Comparison of ENCODE assay signal across 9 mouse cellular contexts in genomic region chr3:100463160-100463958, GRCm38 (mm10). TPM values are rescaled to one million over a fixed set of nuclear protein-coding genes. Genes with fewer than 3 reads are reported as not detected.
DNase-seq lines count a peak whose midpoint lies in the region; ATAC-seq and TF ChIP-seq lines count a peak whose summit lies in the region.
"Had no signal": no experiment of that assay in that cellular context is flagged by ENCODE, and none has a peak within 500 bp of the region (broad histone marks: within the 10 kb centered on the region; RNA-seq: fewer than 3 reads in every experiment).

No protein-coding gene starts in this region.

- H3K9ac ChIP-seq in intestine, embryonic 15.5 days = no peak overlapping the region
- H3K9ac ChIP-seq in intestine, postnatal 0 days (ENCODE audit: low read depth, low read length) = no peak overlapping the region
- no peak overlapping the region for H3K9ac ChIP-seq in embryonic facial prominence, embryonic 11.5 days (replicated peaks; ENCODE audit: low read length)
- H3K9ac ChIP-seq in hindbrain, embryonic 11.5 days (ENCODE audit: low read depth, low read length) = no peak overlapping the region
- no peak overlapping the region for H3K9ac ChIP-seq in midbrain, embryonic 16.5 days (ENCODE audit: low read depth, low read length)

- H3K27ac ChIP-seq in intestine, embryonic 15.5 days = no peak overlapping the region
- no peak overlapping the region for H3K27ac ChIP-seq in intestine, postnatal 0 days (ENCODE audit: low read depth, low read length)
- no peak overlapping the region for H3K27ac ChIP-seq in embryonic facial prominence, embryonic 11.5 days (replicated peaks; ENCODE audit: low read depth, low read length)
- H3K27ac ChIP-seq in hindbrain, embryonic 11.5 days (ENCODE audit: low read depth, low read length) = peak overlapping the region; percentile 7; the same call in 1 of the 2 replicates
- H3K27ac ChIP-seq in midbrain, embryonic 16.5 days (ENCODE audit: low read length) = no peak overlapping the region

- H3K27me3 ChIP-seq in intestine, embryonic 15.5 days (replicated peaks) = no peaks in the 10 kb centered on the region
- no peaks in the 10 kb centered on the region for H3K27me3 ChIP-seq in intestine, postnatal 0 days (replicated peaks; ENCODE audit: control insufficient read depth, insufficient read depth, low read length)
- H3K27me3 ChIP-seq in embryonic facial prominence, embryonic 11.5 days (ENCODE audit: control insufficient read depth, insufficient read depth, low read length) = no peaks in the 10 kb centered on the region
- no peaks in the 10 kb centered on the region for H3K27me3 ChIP-seq in hindbrain, embryonic 11.5 days (ENCODE audit: control insufficient read depth, insufficient read depth, low read length)
- H3K27me3 ChIP-seq in midbrain, embryonic 16.5 days (ENCODE audit: control insufficient read depth, insufficient read depth, low read depth, low read length) = no peaks in the 10 kb centered on the region

- no peaks in the 10 kb centered on the region; the same call in 1 of the 2 replicates for H3K9me3 ChIP-seq in intestine, embryonic 15.5 days
- no peaks in the 10 kb centered on the region for H3K9me3 ChIP-seq in intestine, postnatal 0 days (ENCODE audit: control insufficient read depth)
- no peaks in the 10 kb centered on the region for H3K9me3 ChIP-seq in embryonic facial prominence, embryonic 11.5 days (replicated peaks; ENCODE audit: control insufficient read depth, low read length)
- H3K9me3 ChIP-seq in hindbrain, embryonic 11.5 days (ENCODE audit: control insufficient read depth, low read length) = no peaks in the 10 kb centered on the region
- no peaks in the 10 kb centered on the region for H3K9me3 ChIP-seq in midbrain, embryonic 16.5 days (replicated peaks; ENCODE audit: control insufficient read depth, low read length, poor library complexity, severe bottlenecking)

- peak; percentile 45 for DNase-seq in embryonic facial prominence, embryonic 11.5 days (ENCODE audit: low spot score)
- DNase-seq in hindbrain, embryonic 11.5 days (ENCODE audit: low spot score) = peak; percentile 19
- DNase-seq in ovary, adult 18-20 months (ENCODE audit: low spot score) = no peak
- no peak for DNase-seq in right cerebral cortex, postnatal 10 days (ENCODE audit: low spot score in 2 of 2)

- TF ChIP-seq CTCF in intestine, postnatal 0 days (IDR thresholded peaks at IDR 0.05; ENCODE audit: low read depth) = no peak

- H3K4me3 ChIP-seq in intestine, embryonic 15.5 days (replicated peaks) = no peak overlapping the region
- H3K4me3 ChIP-seq in intestine, postnatal 0 days (ENCODE audit: low read depth, low read length) = no peak overlapping the region
- H3K4me3 ChIP-seq in embryonic facial prominence, embryonic 11.5 days (ENCODE audit: low read depth, low read length) = no peak overlapping the region
- H3K4me3 ChIP-seq in hindbrain, embryonic 11.5 days (ENCODE audit: low read depth, low read length) = no peak overlapping the region
- no peak overlapping the region for H3K4me3 ChIP-seq in midbrain, embryonic 16.5 days (ENCODE audit: low read depth, low read length)

- no peaks in the 10 kb centered on the region for H3K36me3 ChIP-seq in intestine, embryonic 15.5 days
- H3K36me3 ChIP-seq in intestine, postnatal 0 days (ENCODE audit: control insufficient read depth, insufficient read depth) = no peaks in the 10 kb centered on the region
- no peaks in the 10 kb centered on the region for H3K36me3 ChIP-seq in embryonic facial prominence, embryonic 11.5 days (replicated peaks; ENCODE audit: control insufficient read depth, insufficient read depth, low read depth, low read length)
- H3K36me3 ChIP-seq in hindbrain, embryonic 11.5 days (ENCODE audit: control insufficient read depth, insufficient read depth, low read length) = no peaks in the 10 kb centered on the region
- H3K36me3 ChIP-seq in midbrain, embryonic 16.5 days (ENCODE audit: control insufficient read depth, insufficient read depth, low read length) = no peaks in the 10 kb centered on the region

- no peak overlapping the region for H3K4me2 ChIP-seq in intestine, embryonic 15.5 days (replicated peaks)
- no peak overlapping the region for H3K4me2 ChIP-seq in intestine, postnatal 0 days (replicated peaks; ENCODE audit: low read depth)
- no peak overlapping the region; the same call in 1 of the 2 replicates for H3K4me2 ChIP-seq in embryonic facial prominence, embryonic 11.5 days (ENCODE audit: low read depth, low read length)
- H3K4me2 ChIP-seq in hindbrain, embryonic 11.5 days (replicated peaks; ENCODE audit: low read depth, low read length) = no peak overlapping the region
- H3K4me2 ChIP-seq in midbrain, embryonic 16.5 days (ENCODE audit: low read length) = no peak overlapping the region
- H3K4me2 ChIP-seq: liver, embryonic 11.5 days had no signal

- ATAC-seq in intestine, embryonic 15.5 days = peak; percentile 67
- no peak for ATAC-seq in intestine, postnatal 0 days
- ATAC-seq in embryonic facial prominence, embryonic 11.5 days (replicated peaks; ENCODE audit: insufficient number of reproducible peaks, low FRiP score, low TSS enrichment, low read depth) = peak; percentile 70
- peak; percentile 46; the same call in 1 of the 2 replicates for ATAC-seq in hindbrain, embryonic 11.5 days (ENCODE audit: low FRiP score)
- ATAC-seq in midbrain, embryonic 16.5 days = peak; percentile 70
- no peak for ATAC-seq in monocyte, adult 5-6 weeks (replicated peaks; ENCODE audit: insufficient number of reproducible peaks, low FRiP score, low TSS enrichment, poor library complexity, severe bottlenecking)

- H3K4me1 ChIP-seq in intestine, embryonic 15.5 days (replicated peaks) = peaks cover 12% of the 10 kb centered on the region; the same call in 1 of the 2 replicates
- H3K4me1 ChIP-seq in intestine, postnatal 0 days (replicated peaks; ENCODE audit: control insufficient read depth, insufficient read depth, low read length) = no peaks in the 10 kb centered on the region
- H3K4me1 ChIP-seq in embryonic facial prominence, embryonic 11.5 days (ENCODE audit: control insufficient read depth, insufficient read depth, low read length) = no peaks in the 10 kb centered on the region
- H3K4me1 ChIP-seq in hindbrain, embryonic 11.5 days (replicated peaks; ENCODE audit: control insufficient read depth, insufficient read depth, low read length) = 0 out of 2 replicates have a peak, but pooled peaks cover 3% of the 10 kb centered on the region
- H3K4me1 ChIP-seq in midbrain, embryonic 16.5 days (ENCODE audit: control insufficient read depth, insufficient read depth, low read length) = peaks cover 7% of the 10 kb centered on the region

- 35% methylated on average over 12 of the region's 12 CpGs for WGBS in intestine, embryonic 15.5 days
- WGBS in intestine, postnatal 0 days = 44% methylated on average over 12 of the region's 12 CpGs
- 14% methylated on average over 12 of the region's 12 CpGs for WGBS in embryonic facial prominence, embryonic 11.5 days
- 30% methylated on average over 12 of the region's 12 CpGs for WGBS in hindbrain, embryonic 11.5 days
- 18% methylated on average over 12 of the region's 12 CpGs for WGBS in midbrain, embryonic 16.5 days

RNA-seq across cellular contexts. Expression of gene Tent5c, which starts 25.8 kb away (rescaled TPM):
- 11.1 and 15.8 TPM in 2 replicates for polyA plus RNA-seq in intestine, embryonic 15.5 days (2015; fragmentation: Nextera tagmentation; extraction: Ambion mirVana)
- 1.8 TPM in 2 replicates for polyA plus RNA-seq in intestine, postnatal 0 days (2015; fragmentation: Nextera tagmentation; extraction: Ambion mirVana)
- polyA plus RNA-seq in embryonic facial prominence, embryonic 11.5 days (2014; fragmentation: Nextera tagmentation; extraction: Ambion mirVana) = 2.9 and 3.5 TPM in 2 replicates
- 2.7 and 3.0 TPM in 2 replicates for polyA plus RNA-seq in hindbrain, embryonic 11.5 days (2014; fragmentation: Nextera tagmentation; extraction: Ambion mirVana)
- 3.7 and 4.8 TPM in 2 replicates for polyA plus RNA-seq in midbrain, embryonic 16.5 days (2015; fragmentation: Nextera tagmentation; extraction: Ambion mirVana)
- total RNA-seq in monocyte, adult 5-6 weeks (2017) = 16.9 to 63.7 TPM (median 57.7 TPM) in 3 replicates

Comparison
In these comparisons a context has a peak if more than half of its experiments do, and no peak if none do; other contexts are left out.
1. ATAC-seq: peak in intestine, embryonic 15.5 days (single experiment), embryonic facial prominence, embryonic 11.5 days (single experiment), hindbrain, embryonic 11.5 days (single experiment) and midbrain, embryonic 16.5 days (single experiment); none in intestine, postnatal 0 days (single experiment) and monocyte, adult 5-6 weeks (single experiment).
2. DNase-seq: peak in embryonic facial prominence, embryonic 11.5 days (single experiment) and hindbrain, embryonic 11.5 days (single experiment); none in ovary, adult 18-20 months (single experiment) and right cerebral cortex, postnatal 10 days (0 of 2).